Mouse (Mus musculus): ENCODE data around the gene Smyd4. TPM values are rescaled to one million over a fixed set of nuclear protein-coding genes. Genes with fewer than 3 reads are reported as not detected.
A peak's percentile ranks its signal among the peaks of the same experiment; 100 is the strongest.

Gene Smyd4
- polyA plus RNA-seq (2012; rRNA removed) = 7.1 and 9.9 TPM in 2 replicates

DNA sequence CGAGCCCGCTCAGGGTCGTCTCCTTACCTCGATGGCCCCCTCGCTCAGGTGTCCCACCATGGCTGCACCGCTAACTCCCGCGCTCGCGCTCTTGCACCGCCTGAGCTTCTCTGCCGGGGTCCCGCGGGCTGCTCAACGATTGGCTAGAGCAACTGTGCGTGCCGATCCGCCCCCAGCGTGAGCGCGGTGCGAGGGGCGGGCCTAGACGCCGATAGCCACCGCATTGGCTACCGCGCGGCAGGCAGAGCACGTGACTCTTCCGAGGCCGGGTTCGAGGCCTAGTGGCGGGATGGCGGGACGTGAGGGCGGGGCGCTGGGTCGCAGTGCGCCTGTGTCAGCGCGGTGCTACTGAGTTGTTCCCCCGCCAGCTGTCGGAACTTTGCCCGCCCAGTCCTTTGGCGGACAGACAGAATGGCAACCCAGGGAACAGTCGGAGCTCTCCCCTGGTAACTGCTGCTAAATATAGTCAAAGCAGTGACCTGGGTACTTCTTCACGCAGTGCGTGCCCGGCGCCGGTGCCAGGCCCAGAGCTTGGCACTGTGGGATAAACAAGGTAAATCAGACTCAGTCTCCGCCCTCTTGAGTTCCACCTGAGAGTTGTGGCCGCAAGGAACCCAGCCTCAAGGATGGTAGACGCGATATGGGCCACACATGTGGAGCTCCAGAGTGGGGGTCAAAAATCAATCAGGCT lies at the start of gene Smyd4, which contains the start of gene Rpa1:
Gene Smyd4, plus strand, starts transcription at position 235 of the 691 bp plus-strand sequence.
Gene Rpa1, minus strand, starts transcription at position 126 of the 691 bp plus-strand sequence.
- peak; percentile 88 to 95 for DNase-seq (ENCODE audit: extremely low spot score in 1 of 2, low spot score in 1 of 2)

DNA sequence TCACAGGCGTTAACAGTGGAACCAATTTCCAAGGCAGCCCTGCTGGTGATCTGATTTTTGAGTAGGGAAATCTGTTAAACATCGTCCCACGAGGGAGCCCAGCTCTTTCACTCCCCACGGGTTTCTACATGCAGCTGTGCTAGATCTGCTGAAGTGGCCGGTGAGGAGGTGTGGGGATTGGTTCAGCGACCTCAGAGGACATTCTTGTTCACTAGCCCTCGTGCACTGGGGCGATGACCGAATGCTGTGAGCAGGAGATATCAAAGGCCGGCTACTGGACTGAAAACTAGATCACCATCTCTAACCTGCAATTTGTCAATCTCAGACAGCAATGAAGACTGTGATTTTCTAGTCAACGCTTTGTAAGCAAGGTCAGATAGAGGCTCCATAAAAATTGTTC lies 49.7 kb upstream of the Smyd4 start:
- DNase-seq (ENCODE audit: extremely low spot score in 1 of 2, low spot score in 1 of 2) = no peak

- no peak for DNase-seq (ENCODE audit: extremely low spot score in 1 of 2, low spot score in 1 of 2)
These were observed 48.4 kb upstream of the Smyd4 start for GRCm38 (mm10) chr11:75299786-75300185.

DNA sequence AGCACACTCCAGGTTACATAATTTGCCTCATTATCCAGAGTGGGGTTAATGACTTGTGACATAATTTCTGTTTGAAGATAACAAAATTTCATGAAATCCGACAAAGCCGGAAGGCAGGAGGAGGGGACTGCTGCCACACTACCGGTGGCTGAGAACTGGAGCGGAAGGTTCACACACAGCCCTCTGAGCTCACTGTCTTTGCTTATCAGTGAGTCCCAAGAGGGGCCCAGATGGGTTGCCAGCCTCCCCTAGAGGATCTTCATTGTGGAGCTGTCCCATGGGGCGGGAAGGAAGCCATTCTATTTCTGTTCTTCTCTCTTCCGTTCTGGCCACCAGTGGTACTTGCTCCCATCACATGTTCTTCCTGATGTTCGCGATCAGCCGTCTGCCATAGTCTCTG lies 47.3 kb upstream of the Smyd4 start:
- DNase-seq (ENCODE audit: extremely low spot score in 1 of 2, low spot score in 1 of 2) = no peak

DNA sequence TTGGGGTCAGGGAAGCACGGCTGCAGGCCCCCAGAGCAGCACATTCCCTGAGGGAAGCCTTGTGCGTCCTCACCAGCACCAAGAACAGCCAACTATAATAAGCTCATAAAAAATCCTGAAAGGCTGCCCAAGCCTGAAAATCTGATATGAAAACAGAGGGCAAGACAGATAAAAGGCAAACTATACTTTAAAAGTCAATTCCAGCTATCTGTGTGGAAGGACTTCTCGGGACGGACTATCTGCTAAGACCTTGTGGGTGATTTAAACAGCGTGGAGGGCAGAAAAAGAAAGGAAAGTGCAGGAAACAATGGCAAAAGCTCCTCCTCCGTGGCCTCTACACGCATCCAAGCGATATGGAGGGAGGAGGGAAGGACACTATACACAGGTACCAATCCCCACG lies 43.4 kb upstream of the Smyd4 start:
- no peak for DNase-seq (ENCODE audit: extremely low spot score in 1 of 2, low spot score in 1 of 2)

DNA sequence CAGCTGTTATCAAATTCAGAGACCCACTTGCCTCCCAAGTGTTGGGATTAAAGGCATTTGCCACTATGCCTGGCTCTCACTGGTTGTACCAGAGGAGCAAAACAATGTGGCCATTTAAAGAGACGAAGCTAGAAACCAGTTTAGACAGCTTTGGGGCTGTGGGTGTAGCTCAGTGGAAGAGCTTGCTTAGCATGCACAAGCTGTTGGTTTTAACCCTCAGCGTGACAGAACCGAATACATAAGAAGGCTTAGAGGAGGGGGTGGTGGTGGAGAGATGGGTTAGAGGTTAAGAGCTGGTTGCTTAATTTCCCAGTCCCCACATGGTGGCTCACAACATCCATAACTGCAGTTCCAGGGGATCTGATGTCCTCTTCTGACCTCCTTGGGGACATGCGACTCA lies 39.6 kb upstream of the Smyd4 start:
- DNase-seq (ENCODE audit: extremely low spot score in 1 of 2, low spot score in 1 of 2) = no peak

DNA sequence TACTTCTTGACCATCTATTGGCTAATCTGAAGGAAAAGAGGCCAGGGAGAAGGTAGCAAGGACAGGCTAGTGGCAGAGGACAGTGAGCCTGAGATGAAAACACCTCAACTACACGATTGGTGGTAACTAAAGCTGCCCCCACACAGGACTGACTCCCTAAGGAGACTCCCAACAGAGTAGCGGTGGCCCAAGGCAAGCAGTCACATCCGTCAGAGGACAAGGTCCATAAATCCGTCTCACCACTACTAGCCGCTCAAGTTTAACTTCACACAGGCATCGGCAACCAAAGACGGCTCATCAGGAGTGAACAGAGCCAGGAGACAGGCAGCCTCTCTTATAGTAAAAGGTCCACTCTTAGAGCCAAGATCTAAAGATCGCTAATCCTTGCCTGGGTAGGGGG lies 37.4 kb upstream of the Smyd4 start:
- DNase-seq (ENCODE audit: extremely low spot score in 1 of 2, low spot score in 1 of 2) = no peak

DNA sequence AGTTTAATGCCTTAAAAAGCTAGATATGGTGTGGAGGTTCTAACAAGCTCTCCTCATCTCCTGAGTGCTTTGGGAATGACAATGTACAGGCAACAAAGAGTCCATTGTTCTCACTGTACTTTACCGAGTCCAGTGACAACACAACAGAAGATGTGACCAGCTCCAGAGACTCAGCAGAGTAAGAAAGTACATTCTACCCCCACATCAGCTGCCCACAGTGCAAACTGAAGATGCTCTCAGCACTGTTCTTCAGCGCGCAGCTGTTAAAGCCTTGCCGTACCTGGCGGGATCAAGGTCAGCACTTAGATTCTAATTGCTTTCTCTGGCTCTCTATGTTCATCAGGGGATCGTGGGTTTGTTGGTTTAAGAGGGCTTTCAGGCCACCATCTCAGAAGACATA lies 36.5 kb upstream of the Smyd4 start:
- no peak for DNase-seq (ENCODE audit: extremely low spot score in 1 of 2, low spot score in 1 of 2)

- DNase-seq (ENCODE audit: extremely low spot score in 1 of 2, low spot score in 1 of 2) = peak in 1 of 2 experiments; percentile 73
These were observed 34.4 kb upstream of the Smyd4 start for GRCm38 (mm10) chr11:75313834-75314233.

DNA sequence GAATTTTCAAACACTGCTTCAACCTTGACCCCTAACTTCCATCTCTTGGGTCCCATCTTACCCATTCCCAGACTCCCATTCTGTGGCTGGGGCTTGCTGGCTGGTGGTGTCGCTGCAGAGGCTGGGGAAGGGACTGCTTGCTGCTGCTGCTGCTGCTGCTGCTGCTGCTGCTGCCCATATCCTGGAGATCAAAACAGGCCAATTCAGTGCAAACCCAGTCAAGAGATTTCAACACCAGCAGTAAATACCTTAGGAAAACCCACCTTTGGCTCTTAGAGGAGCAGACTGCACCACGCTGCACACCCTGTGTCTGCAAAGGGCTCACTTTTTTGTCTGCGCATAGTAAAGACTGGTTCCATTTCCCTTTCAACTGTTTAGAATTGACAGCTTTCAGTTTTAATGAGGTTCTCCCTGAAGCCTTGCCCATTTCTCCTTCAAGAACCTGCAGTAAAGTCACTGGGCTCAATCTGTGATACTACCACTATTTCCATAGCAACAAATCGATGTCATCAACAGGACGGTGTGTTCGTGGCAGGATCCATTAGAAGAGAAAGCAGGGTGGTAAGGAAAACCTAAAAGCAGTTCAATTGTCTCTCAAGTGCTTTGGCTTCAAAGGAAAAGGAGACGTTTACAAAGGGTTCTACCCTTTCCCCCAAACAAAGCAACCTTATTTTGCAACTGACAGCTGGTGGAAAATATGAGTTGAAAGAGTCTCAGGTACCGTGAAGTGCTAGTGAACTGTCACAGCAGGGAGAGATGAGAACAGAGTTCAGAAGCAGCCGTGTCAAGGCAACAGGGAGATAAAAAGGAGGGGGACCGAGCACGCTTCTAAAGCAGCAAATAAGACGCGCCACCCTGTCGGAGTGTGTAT lies 29.6 kb upstream of the Smyd4 start:
- no peak for DNase-seq (ENCODE audit: extremely low spot score in 1 of 2, low spot score in 1 of 2)

GRCm38 (mm10) chr11:75319246-75319645 lies 29.0 kb upstream of the Smyd4 start:
- no peak for DNase-seq (ENCODE audit: extremely low spot score in 1 of 2, low spot score in 1 of 2)

GRCm38 (mm10) chr11:75323326-75323737 lies 24.9 kb upstream of the Smyd4 start:
- DNase-seq (ENCODE audit: extremely low spot score in 1 of 2, low spot score in 1 of 2) = no peak

- DNase-seq (ENCODE audit: extremely low spot score in 1 of 2, low spot score in 1 of 2) = no peak
These were observed 23.8 kb upstream of the Smyd4 start for GRCm38 (mm10) chr11:75324433-75324832.

DNA sequence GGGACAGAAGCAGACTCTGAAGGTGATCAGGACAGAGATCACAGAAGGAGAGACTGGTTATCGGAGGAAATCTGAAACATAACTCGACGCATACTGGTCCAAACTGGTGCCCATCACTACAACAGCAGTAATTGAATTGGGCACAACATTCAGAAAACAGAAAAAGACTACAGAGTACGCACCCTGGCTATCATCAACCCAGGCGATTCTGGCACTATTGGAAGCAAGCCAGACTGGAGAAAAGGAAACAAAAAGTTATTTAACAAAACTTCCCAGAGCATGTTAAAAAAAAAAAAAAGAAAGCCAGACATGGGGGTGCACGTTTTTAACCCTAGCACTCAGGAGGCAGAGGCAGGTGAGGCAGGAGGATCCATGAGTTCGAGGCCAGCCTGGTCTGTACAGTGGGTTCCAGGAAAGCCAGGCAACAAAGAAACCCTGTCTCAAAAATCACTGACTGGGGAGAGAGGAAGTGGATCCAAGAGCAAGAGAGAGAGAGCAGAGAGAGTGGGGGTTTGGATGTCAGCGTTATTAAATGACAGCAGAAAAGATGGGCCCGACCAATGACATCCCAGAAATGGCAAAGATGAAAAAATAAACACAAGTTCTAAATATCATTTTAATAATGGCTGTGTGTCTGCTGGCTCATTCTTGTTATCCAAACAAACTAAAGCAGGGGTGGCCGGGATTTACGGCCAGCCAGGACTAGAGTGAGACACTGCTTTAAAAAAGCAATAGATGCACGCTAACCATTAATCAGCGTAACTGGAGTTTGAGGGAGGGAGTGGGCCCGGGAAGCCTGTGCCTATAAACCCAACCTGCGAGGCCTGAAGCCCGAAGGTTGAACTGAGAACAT lies 22.9 kb upstream of the Smyd4 start:
- no peak for DNase-seq (ENCODE audit: extremely low spot score in 1 of 2, low spot score in 1 of 2)

- no peak for DNase-seq (ENCODE audit: extremely low spot score in 1 of 2, low spot score in 1 of 2)
These were observed 22.3 kb upstream of the Smyd4 start for GRCm38 (mm10) chr11:75325969-75326311.

- DNase-seq (ENCODE audit: extremely low spot score in 1 of 2, low spot score in 1 of 2) = no peak
These were observed 11.6 kb upstream of the Smyd4 start for GRCm38 (mm10) chr11:75336676-75337075.

GRCm38 (mm10) chr11:75337246-75337645 lies 11.0 kb upstream of the Smyd4 start:
- no peak for DNase-seq (ENCODE audit: extremely low spot score in 1 of 2, low spot score in 1 of 2)

- DNase-seq (ENCODE audit: extremely low spot score in 1 of 2, low spot score in 1 of 2) = no peak
These were observed 8.2 kb upstream of the Smyd4 start for GRCm38 (mm10) chr11:75340076-75340475.

DNA sequence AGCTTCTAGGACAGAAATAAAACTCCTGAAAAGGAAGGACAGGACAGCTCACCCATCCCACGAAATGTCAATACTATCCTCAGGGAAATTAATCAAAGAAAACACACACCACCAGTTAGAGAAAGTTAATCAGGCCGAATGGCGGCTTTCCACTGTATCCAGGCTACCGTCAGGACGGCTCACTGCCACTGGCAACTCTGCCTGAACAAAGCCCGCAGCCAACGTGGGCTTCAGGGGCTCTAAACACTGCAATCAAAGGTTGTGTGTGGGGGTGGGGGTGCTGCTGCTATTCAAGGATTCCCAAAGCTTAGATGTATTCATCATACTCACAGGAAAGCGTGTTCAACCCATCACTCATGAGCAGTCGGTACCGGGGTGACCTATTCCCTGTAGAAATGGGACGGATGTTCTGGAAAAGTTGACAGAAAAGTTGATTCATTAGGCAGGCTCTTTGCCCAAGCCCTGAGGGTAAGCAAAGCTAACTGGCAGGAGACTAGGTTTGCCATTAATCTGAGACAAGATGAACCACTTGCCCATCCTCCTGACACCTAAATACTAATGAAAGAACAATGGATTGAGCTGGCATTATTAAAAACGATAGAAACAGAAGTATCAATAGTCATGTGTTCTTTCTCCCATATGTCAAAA lies 7.4 kb upstream of the Smyd4 start:
- no peak for DNase-seq (ENCODE audit: extremely low spot score in 1 of 2, low spot score in 1 of 2)

GRCm38 (mm10) chr11:75343096-75343495 lies 5.1 kb upstream of the Smyd4 start:
- DNase-seq (ENCODE audit: extremely low spot score in 1 of 2, low spot score in 1 of 2) = no peak
